Mouse (Mus musculus) MEL-GATA-1-ER (cell line): ENCODE measurements at regions not wholly inside any gene's neighbourhood (a gene's known extent, or its start where the extent isn't known, plus 50 kb on each side); places are given as distances from the start of the nearest gene placed in this dataset.
"Not testable (repeated sequence)": the region's sequence is repeated elsewhere in the genome, so short reads cannot be mapped to it uniquely, and the experiment has no call there.

Source experiments
- DNase-seq: peaks from one replicate; pipeline ENCODE4 v3.0.0-alpha.2; 2012; ENCODE audit warnings: low read depth; ENCODE audit errors: extremely low read depth

GRCm38 (mm10) chr10:56891530-56891929 is 514.4 kb downstream of the Gja1 start:
- DNase-seq: not testable (repeated sequence)

DNA sequence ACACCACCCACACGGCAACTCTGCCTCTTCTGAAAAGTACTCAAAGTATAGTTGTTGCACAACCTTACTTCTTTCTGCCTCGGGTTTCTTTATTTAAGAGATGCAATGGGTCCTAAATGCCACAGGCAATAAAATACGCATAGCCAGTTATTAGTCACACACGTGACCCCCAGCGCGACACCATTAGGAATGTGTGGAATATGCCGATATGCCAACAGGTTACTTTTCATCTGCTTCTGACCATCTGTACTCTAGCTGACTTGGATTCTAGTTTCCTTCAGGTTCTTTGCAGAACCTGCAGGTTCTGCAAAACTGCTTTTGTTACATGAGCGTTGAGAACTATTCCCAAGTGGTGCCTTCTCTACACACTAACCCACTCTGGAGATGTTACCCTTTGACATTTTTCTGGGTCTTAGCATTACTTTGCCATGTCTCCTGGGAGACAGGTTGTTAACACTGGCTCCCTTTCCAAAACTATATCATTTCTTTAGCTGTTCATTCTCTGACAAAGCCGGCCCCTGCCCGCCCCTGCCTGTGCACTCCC is 515.6 kb downstream of the Gja1 start:
- no peak for DNase-seq

GRCm38 (mm10) chr10:56893210-56893705 is 516.1 kb downstream of the Gja1 start:
- DNase-seq: no peak

GRCm38 (mm10) chr10:56899640-56900274 is 522.6 kb downstream of the Gja1 start:
- no peak for DNase-seq

- no peak for DNase-seq
These were observed 523.8 kb downstream of the Gja1 start for GRCm38 (mm10) chr10:56900914-56901313.

- no peak for DNase-seq
These were observed 535.6 kb downstream of the Gja1 start for GRCm38 (mm10) chr10:56912711-56913110.

GRCm38 (mm10) chr10:56914103-56914502 is 537.0 kb downstream of the Gja1 start:
- no peak for DNase-seq

DNA sequence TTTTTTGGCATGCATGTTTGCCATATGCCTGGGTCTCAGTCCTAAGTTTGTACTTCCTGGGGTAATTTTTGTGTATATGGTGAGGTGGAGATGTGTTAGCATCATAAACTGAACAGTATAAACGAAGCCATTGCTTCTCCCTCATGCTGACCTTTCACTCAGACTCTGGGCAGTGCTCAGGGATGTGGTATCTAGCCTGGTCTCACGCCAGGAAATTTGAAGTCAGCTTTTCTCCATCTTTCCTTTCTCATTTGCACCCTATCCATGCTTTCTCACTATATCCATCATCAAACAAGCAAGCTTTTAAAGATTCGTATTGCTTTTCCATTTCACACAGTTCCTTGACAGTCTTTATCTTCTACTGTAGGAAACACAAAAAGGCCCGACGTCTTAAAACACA is 541.3 kb downstream of the Gja1 start:
- no peak for DNase-seq

- no peak for DNase-seq
These were observed 543.9 kb downstream of the Gja1 start for GRCm38 (mm10) chr10:56920711-56921672.

- DNase-seq: no peak
These were observed 551.0 kb upstream of the Hsf2 start for GRCm38 (mm10) chr10:56935174-56935573.

DNA sequence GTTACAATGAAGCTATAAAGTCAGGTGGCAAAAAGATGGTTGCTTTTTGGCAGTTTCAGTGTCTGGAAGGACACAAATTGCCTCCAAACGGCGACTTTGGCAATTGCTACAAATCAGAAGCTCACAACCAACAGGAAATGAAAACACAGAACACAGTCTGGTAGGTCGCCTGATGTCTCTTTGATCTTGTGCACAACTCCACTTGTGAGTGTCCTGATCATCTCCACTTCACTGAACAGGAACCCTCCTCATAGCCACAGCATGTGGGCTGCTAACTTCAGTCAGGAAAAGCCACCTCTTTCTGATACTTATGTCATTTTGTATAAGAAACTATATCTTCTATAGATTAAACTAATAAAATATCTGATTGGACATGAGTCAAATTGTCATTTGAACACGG is 544.2 kb upstream of the Hsf2 start:
- DNase-seq: no peak

- no peak for DNase-seq
These were observed 541.6 kb upstream of the Hsf2 start for GRCm38 (mm10) chr10:56944434-56945145.

DNA sequence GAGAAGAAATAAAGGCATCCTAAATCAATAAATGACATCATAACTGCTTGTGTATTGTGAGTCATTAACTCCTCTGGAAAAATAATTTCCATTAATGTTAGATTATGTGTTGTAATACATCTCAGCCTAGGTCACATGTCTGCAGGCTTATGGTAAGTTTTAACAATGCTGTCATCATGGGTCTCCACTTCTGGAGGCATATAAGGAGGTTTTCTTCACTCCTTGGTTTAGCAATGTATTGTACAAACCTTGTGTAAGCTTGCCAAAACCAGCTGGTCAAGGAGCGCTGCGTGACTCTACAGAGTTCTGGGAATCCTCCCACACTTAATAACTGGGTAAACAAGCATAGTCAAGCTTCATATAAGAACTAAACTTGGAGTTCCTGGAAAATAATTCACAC is 529.5 kb upstream of the Hsf2 start:
- DNase-seq: no peak

GRCm38 (mm10) chr10:56962096-56962807 is 523.9 kb upstream of the Hsf2 start:
- no peak for DNase-seq

DNA sequence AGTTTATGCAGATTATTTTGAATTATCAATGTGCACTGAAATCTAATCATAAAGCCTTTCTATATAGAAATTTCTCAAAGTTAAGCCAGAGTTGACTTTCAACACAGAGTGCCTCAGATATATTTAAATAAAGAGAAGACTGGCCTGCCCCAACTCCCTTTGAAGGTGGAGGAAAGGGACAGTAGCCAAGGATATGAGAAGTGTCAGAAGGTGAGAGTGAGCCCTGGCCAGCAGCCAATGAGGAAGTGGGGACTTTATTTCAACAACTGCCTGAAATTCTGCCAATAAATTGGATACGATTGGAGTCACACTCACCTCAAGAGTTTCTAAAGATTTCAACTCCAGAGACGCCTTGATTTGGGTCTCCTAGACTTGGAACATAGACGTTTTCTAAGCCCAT is 523.0 kb upstream of the Hsf2 start:
- DNase-seq: no peak

DNA sequence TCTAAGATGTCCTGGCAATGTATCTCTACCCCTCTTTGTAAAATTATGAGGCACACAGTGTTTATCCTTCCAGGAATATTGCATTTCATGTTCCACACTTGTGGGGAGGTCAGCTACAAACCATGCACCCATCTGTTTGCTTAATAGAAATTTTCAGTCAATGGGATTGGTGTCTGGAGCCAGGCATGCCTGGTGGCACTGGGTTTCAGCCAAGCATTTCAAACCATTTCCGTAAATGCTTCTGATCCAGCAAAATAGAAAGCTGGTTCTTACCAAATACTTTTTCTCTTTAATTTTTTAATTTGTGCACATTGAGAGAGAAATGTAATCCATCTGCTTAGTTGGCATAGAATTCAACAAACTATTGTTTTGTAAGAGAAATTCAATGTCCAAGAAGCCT is 517.3 kb upstream of the Hsf2 start:
- DNase-seq: no peak

DNA sequence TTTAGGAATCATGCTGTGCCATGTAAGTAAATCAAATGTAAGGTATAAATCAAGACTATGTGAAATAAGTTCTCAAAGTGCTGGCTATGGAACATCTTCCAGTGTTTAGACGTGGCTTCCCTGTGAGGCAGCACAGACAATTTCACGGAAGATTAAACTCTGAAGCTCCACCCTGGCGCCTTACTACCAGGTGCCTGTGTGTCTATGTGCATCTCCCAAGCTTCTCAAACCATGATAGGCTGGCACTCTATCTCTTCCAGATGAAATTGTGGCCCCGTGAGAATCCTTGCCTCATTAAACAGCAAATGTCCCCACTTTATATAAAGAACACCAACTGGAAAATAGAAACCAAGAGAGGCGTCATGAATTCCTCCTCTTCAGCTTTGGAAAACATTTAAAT is 511.4 kb upstream of the Hsf2 start:
- no peak for DNase-seq

DNA sequence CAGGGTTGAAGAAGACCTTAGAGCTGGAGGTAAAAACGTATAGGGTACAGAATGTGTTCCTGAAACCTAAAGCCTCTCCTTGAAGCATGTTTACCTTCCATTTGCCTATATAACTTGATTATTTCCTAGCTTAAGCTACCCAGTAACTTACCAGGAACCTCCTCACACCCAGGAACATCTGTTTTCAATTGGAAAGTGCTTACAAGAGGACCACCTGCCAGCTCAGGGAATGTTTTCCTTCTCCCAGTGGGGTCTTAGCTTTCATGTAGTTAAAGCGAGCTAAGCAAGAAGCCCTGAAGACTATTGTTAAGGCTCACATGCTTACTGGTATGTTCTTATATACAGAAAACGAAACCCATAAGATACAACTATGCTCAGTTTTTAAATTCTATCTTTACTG is 506.6 kb upstream of the Hsf2 start:
- DNase-seq: no peak

- DNase-seq: no peak
These were observed 505.4 kb upstream of the Hsf2 start for GRCm38 (mm10) chr10:56980821-56981220.

GRCm38 (mm10) chr10:56982526-56983190 is 503.5 kb upstream of the Hsf2 start:
- DNase-seq: no peak
